Mouse (Mus musculus) kidney, embryonic 16.5 days (tissue): ENCODE results near the gene Pklr. TPM values are rescaled to one million over a fixed set of nuclear protein-coding genes. Genes with fewer than 3 reads are reported as not detected.

ENCODE experiments used
- ATAC-seq: fragments of 200-750 bp; cut with Nextera tagmentation; 2 replicates; pipeline ENCODE4 v1.8.0; 2017; ENCODE audit warnings: moderate TSS enrichment; ENCODE audit not compliant: low FRiP score, low TSS enrichment
- H3K27ac ChIP-seq: fragments of 300-500 bp; sonication (generic); 2 replicates; pipeline ENCODE4 v1.5.1; 2014; ENCODE audit warnings: low read length
- H3K27me3 ChIP-seq: fragments of 300-500 bp; sonication (generic); 2 replicates; pipeline ENCODE4 v1.6.1; 2014; ENCODE audit warnings: low read length, control low read depth, mixed read lengths; ENCODE audit not compliant: insufficient read depth
- H3K36me3 ChIP-seq: fragments of 300-500 bp; sonication (generic); 2 replicates; pipeline ENCODE4 v1.6.1; 2014; ENCODE audit warnings: low read length, control low read depth, mixed read lengths; ENCODE audit not compliant: insufficient read depth
- H3K4me1 ChIP-seq: fragments of 300-500 bp; sonication (generic); 2 replicates; pipeline ENCODE4 v1.6.1; 2014; ENCODE audit warnings: low read length, control low read depth, mixed read lengths; ENCODE audit not compliant: insufficient read depth
- H3K4me2 ChIP-seq: fragments of 300-500 bp; sonication (generic); replicated peaks from 2 replicates; pipeline ENCODE4 v1.6.1; 2014; ENCODE audit warnings: low read depth, low read length
- H3K4me3 ChIP-seq: fragments of 300-500 bp; sonication (generic); 2 replicates; pipeline ENCODE4 v1.5.1; 2014; ENCODE audit warnings: mild to moderate bottlenecking, low read length
- H3K9ac ChIP-seq: fragments of 300-500 bp; sonication (generic); replicated peaks from 2 replicates; pipeline ENCODE4 v1.6.1; 2014; ENCODE audit warnings: low read length
- H3K9me3 ChIP-seq: fragments of 300-500 bp; sonication (generic); 2 replicates; pipeline ENCODE4 v1.6.1; 2016; ENCODE audit warnings: low read length, control low read depth
- WGBS: fragments of 180-500 bp; shearing (Covaris S2); extraction: QIAGEN DNeasy Blood & Tissue Kit; methylation state at CpG from one replicate; pipeline ENCODE4 v1.1.7; 2014; 5-methylcytosine and 5-hydroxymethylcytosine counted together
- polyA plus RNA-seq: library from polyadenylated mRNA; unstranded; fragments of >200 nt; fragmentation: Nextera tagmentation; extraction: Ambion mirVana; gene quantifications from 2 replicates; pipeline ENCODE4 v1.2.1, GENCODE M21; 2015

The Pklr gene
- polyA plus RNA-seq, 1 experiment from 2014 or later = 5.0 TPM

DNA sequence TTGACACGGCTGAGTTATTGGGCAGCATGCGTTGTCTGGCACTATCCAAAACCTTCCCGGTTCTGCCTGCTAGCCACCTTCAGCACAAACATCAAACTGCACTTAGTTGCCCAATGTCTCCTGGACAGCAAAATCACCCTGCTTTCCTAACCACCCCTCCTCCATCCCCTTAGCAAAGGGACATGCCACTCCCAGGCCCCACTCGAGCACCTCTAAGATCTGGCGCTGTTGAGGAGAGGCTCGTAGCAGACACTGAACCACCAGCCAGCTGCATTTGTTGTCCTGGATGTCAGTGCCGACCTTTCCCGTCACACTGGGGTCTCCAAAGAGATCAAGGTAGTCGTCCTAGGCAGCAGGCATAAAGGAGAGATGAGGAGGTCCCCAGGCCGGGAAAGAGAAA is 41.9 kb upstream of the Pklr start:
- Histone ChIP-seq H3K4me3 (no peak overlapping the region), H3K4me1 (peaks cover 30% of the 10 kb centered on the region), H3K9ac (no peak overlapping the region), H3K27ac (0 out of 2 replicates have a peak overlapping the region, but pooled peaks have one; percentile 14), H3K4me2 (0 out of 2 replicates have a peak overlapping the region, but pooled peaks have one; percentile 57), H3K9me3 (no peaks in the 10 kb centered on the region), H3K36me3 (peaks cover 35% of the 10 kb centered on the region), H3K27me3 (peaks cover 8% of the 10 kb centered on the region)
- no peak for ATAC-seq
- WGBS = 80% methylated on average over 10 of the region's 10 CpGs

DNA sequence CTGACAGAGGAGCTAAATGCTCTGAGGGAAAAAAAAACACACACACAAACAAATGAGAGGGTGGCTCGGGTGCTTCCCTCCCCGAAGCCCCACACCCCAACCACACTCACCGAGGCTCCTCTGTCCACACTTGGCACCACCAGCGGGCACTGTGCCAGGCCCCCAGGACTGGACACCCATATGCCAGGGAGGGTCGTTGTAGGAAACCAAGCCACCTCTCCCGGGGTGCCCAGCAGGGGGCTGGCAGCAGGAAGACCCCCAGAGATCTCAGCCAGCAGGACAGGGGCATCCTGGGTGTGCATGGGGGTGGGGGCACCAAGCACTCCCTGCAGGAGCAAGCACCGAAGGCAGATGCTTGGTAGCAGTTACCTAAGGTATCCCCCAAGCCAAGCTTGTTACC is 35.1 kb upstream of the Pklr start, which contains the start of gene Gm43738:
Gene Gm43738, minus strand, starts transcription at position 289 of the 400 bp plus-strand sequence.
- peaks cover 25% of the 10 kb centered on the region for H3K4me1 ChIP-seq
- H3K4me3 ChIP-seq = peak within 1 kb of the TSS; percentile 63
- no peak for ATAC-seq
- H3K9me3 ChIP-seq = no peaks in the 10 kb centered on the region
- 31% methylated on average over 7 of the region's 7 CpGs for WGBS
- peak within 1 kb of the TSS; percentile 21 for H3K27ac ChIP-seq
- peak within 1 kb of the TSS; percentile 70 for H3K9ac ChIP-seq
- H3K4me2 ChIP-seq = peak within 1 kb of the TSS; percentile 76
- H3K36me3 ChIP-seq = peaks cover 28% of the 10 kb centered on the region
- no peaks in the 10 kb centered on the region for H3K27me3 ChIP-seq

DNA sequence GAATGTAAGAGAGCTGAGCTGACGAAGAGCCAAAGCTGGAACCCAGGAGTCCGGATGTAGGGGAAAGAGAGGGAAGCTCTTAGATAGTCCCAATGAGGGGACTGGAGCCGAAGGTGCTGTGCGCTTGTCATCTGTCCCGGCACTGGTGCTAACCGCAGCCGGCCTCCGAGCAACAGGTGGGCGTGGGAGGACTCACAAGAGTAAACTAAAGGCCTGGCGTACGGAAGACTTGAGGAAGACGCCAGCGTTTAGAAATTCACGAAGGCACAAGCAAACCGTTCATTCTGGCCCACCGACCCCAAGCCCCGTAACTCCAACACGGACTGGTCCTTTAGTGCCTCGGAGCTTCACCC is 34.5 kb upstream of the Pklr start:
- ATAC-seq = peak; percentile 21; the same call in 1 of the 2 replicates
- H3K9ac ChIP-seq = peak overlapping the region; percentile 70
- H3K4me1 ChIP-seq = peaks cover 25% of the 10 kb centered on the region
- H3K36me3 ChIP-seq = peaks cover 24% of the 10 kb centered on the region
- no peaks in the 10 kb centered on the region for H3K27me3 ChIP-seq
- under 1% methylated on average over 19 of the region's 19 CpGs for WGBS
- peak overlapping the region; percentile 21 for H3K27ac ChIP-seq
- peak overlapping the region; percentile 76 for H3K4me2 ChIP-seq
- no peaks in the 10 kb centered on the region for H3K9me3 ChIP-seq
- peak overlapping the region; percentile 63 for H3K4me3 ChIP-seq

GRCm38 (mm10) chr3:89101812-89102494 is 34.0 kb upstream of the Pklr start, which contains the start of gene Fdps:
TSS of gene Fdps (minus strand) at chr3:89101959.
- H3K27me3 ChIP-seq = no peaks in the 10 kb centered on the region
- H3K9me3 ChIP-seq = no peaks in the 10 kb centered on the region
- H3K4me1 ChIP-seq = peaks cover 25% of the 10 kb centered on the region
- H3K9ac ChIP-seq = peak within 1 kb of the TSS; percentile 70
- H3K4me3 ChIP-seq = peak within 1 kb of the TSS; percentile 63
- peak; percentile 99 for ATAC-seq
- under 1% methylated on average over 26 of the region's 26 CpGs for WGBS
- peaks cover 22% of the 10 kb centered on the region for H3K36me3 ChIP-seq
- peak within 1 kb of the TSS; percentile 76 for H3K4me2 ChIP-seq
- peak within 1 kb of the TSS; percentile 76 for H3K27ac ChIP-seq

GRCm38 (mm10) chr3:89102495-89103290 is 33.2 kb upstream of the Pklr start:
- 59% methylated on average over 12 of the region's 12 CpGs for WGBS
- peaks cover 25% of the 10 kb centered on the region for H3K4me1 ChIP-seq
- H3K4me3 ChIP-seq = peak overlapping the region; percentile 63; the same call in 1 of the 2 replicates
- no peak overlapping the region; the same call in 1 of the 2 replicates for H3K9ac ChIP-seq
- H3K4me2 ChIP-seq = peak overlapping the region; percentile 67
- ATAC-seq = no peak
- H3K27ac ChIP-seq = peak overlapping the region; percentile 76
- H3K9me3 ChIP-seq = no peaks in the 10 kb centered on the region
- no peaks in the 10 kb centered on the region for H3K27me3 ChIP-seq
- peaks cover 17% of the 10 kb centered on the region for H3K36me3 ChIP-seq

GRCm38 (mm10) chr3:89103291-89103595 is 32.7 kb upstream of the Pklr start:
- Histone ChIP-seq H3K9me3 (no peaks in the 10 kb centered on the region), H3K4me2 (no peak overlapping the region), H3K36me3 (peaks cover 12% of the 10 kb centered on the region), H3K27ac (peak overlapping the region; percentile 76; the same call in 1 of the 2 replicates), H3K9ac (no peak overlapping the region), H3K27me3 (no peaks in the 10 kb centered on the region), H3K4me1 (peaks cover 25% of the 10 kb centered on the region), H3K4me3 (no peak overlapping the region)
- 70% methylated on average over 4 of the region's 4 CpGs for WGBS
- ATAC-seq = no peak

DNA sequence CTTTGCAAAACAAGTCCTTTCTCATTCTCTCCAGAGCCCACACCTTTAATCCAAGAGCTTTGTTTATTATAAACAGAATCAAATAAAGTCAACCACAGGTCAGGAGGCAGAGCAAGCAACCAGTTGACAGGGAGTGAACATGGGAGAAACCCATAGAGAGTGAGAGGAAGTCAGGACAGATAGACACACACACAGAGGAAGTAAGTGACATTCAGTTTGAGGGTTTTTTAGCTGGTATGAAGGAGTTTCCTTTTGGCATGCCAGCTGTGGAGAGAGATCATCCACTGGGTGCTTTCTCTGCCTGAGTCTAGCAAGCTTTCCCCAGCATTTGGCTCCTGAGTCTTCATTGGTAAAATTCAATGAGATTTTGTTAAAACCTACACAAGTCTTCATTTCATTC is 29.1 kb upstream of the Pklr start:
- H3K4me2 ChIP-seq = no peak overlapping the region
- H3K9me3 ChIP-seq = no peaks in the 10 kb centered on the region
- ATAC-seq = no peak
- no peaks in the 10 kb centered on the region for H3K27me3 ChIP-seq
- H3K9ac ChIP-seq = no peak overlapping the region
- H3K27ac ChIP-seq = no peak overlapping the region
- H3K36me3 ChIP-seq = no peaks in the 10 kb centered on the region
- peaks cover 11% of the 10 kb centered on the region; the same call in 1 of the 2 replicates for H3K4me1 ChIP-seq
- no peak overlapping the region for H3K4me3 ChIP-seq

GRCm38 (mm10) chr3:89107545-89107944 is 28.4 kb upstream of the Pklr start:
- no peaks in the 10 kb centered on the region for H3K9me3 ChIP-seq
- H3K9ac ChIP-seq = no peak overlapping the region
- ATAC-seq = no peak
- H3K36me3 ChIP-seq = no peaks in the 10 kb centered on the region
- WGBS = 64% methylated on average over 3 of the region's 3 CpGs
- no peak overlapping the region for H3K4me3 ChIP-seq
- H3K4me2 ChIP-seq = no peak overlapping the region
- no peak overlapping the region for H3K27ac ChIP-seq
- peaks cover 7% of the 10 kb centered on the region; the same call in 1 of the 2 replicates for H3K4me1 ChIP-seq
- no peaks in the 10 kb centered on the region for H3K27me3 ChIP-seq

- no peak for ATAC-seq
- H3K4me3 ChIP-seq = no peak overlapping the region
- H3K9me3 ChIP-seq = no peaks in the 10 kb centered on the region
- H3K9ac ChIP-seq = no peak overlapping the region
- WGBS = 51% methylated on average over 1 of the region's 1 CpGs
- no peak overlapping the region for H3K27ac ChIP-seq
- no peaks in the 10 kb centered on the region for H3K36me3 ChIP-seq
- no peak overlapping the region for H3K4me2 ChIP-seq
- no peaks in the 10 kb centered on the region for H3K27me3 ChIP-seq
- H3K4me1 ChIP-seq = peaks cover 5% of the 10 kb centered on the region; the same call in 1 of the 2 replicates
Observed at GRCm38 (mm10) chr3:89108146-89108545, 27.8 kb upstream of the Pklr start.

DNA sequence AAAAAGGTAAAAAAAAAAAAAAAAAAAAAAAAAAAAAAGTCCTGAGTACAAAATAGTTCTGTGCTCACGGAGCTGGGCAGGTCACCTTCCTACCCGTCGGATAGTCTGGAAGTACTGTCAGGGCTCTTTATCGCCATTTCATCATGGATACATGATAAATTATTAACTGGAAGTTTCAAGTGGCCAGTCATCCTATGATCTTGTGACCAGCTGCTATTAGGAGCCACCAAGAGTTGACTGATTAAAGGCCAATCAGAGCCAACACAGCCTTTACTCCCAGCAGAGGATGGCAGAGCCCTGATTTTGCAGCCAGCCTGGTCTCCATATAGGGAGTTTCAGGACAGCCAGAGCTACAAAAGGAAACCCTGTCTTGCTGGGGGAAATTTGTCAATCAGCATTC is 22.9 kb upstream of the Pklr start:
- Histone ChIP-seq H3K9me3 (no peaks in the 10 kb centered on the region), H3K4me2 (no peak overlapping the region), H3K27me3 (no peaks in the 10 kb centered on the region), H3K27ac (peak overlapping the region; percentile 58; the same call in 1 of the 2 replicates), H3K9ac (no peak overlapping the region), H3K4me1 (peaks cover 5% of the 10 kb centered on the region; the same call in 1 of the 2 replicates), H3K4me3 (no peak overlapping the region), H3K36me3 (no peaks in the 10 kb centered on the region)
- ATAC-seq = peak; percentile 81
- 70% methylated on average over 4 of the region's 4 CpGs for WGBS
